11 mouse cellular contexts compared by ENCODE assay signal in the genomic region with DNA sequence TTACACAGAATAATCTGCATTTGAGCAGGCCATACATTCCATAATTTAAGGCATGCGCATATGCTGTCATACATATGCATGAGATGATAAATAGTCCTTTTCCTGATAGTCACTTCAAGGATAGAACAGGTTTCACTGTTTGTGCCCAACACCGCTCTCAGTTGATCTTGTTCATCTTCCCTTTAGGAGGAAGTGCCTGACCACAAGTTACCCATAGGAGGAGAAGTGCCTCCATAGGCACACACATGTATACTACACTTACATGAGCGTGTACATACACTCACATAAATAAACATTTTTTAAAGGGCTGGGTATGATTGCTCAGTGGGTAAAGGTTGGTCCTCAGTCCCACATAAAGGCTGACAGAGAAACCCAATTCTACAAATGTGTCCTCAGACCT.
"Had no signal": no experiment of that assay in that cellular context is flagged by ENCODE, and none has a peak within 500 bp of the region (broad histone marks: within the 10 kb centered on the region; RNA-seq: fewer than 3 reads in every experiment).

No protein-coding gene starts in this region.

- ATAC-seq: lung, postnatal 0 days; midbrain, embryonic 16.5 days had no signal

- DNase-seq: liver, postnatal 0 days; lung, adult 2 months; lung, postnatal 14 days; lung, postnatal 36 days; midbrain, embryonic 14.5 days; right cerebral cortex, postnatal 14 days; thymus, adult 2 months; thymus, postnatal 25 days; thymus, postnatal 4 days had no signal
